Mouse (Mus musculus) frontal cortex, postnatal 14 days (tissue): ENCODE measurements around the gene Sugt1.

ENCODE experiments used
- DNase-seq, 2 experiments: peaks; one replicate each; pipeline ENCODE4 v3.0.0; 2022; ENCODE audit warnings: low spot score in 2 of 2

The Sugt1 gene

GRCm38 (mm10) chr14:79677891-79678687 lies 90.6 kb downstream of the Sugt1 start:
- DNase-seq: no peak

- DNase-seq: no peak
Measured at GRCm38 (mm10) chr14:79680652-79681051, 93.2 kb downstream of the Sugt1 start.
